Comparison of ENCODE assay signal across 26 mouse cellular contexts in genomic region chr1:92805836-92806235, GRCm38 (mm10). TPM values are rescaled to one million over a fixed set of nuclear protein-coding genes. Genes with fewer than 3 reads are reported as not detected.
DNase-seq lines count a peak whose midpoint lies in the region; ATAC-seq and TF ChIP-seq lines count a peak whose summit lies in the region.
"Had no signal": no experiment of that assay in that cellular context is flagged by ENCODE, and none has a peak within 500 bp of the region (broad histone marks: within the 10 kb centered on the region; RNA-seq: fewer than 3 reads in every experiment).

No protein-coding gene starts in this region.

- DNase-seq in gastrocnemius, postnatal 10 days: peak; percentile 1
- DNase-seq in gastrocnemius, adult 18-20 months (ENCODE audit: low spot score): no peak
- peak; percentile 74 for DNase-seq in A20 (ENCODE audit: low read depth, low spot score)
- peak; percentile 12 for DNase-seq in induced T-regulatory cell, adult 2 months (ENCODE audit: low read depth)
- DNase-seq in ovary, postnatal 36 days (ENCODE audit: low spot score): no peak
- DNase-seq in heart, adult 18-20 months: no peak
- DNase-seq: adrenal gland, adult 8-10 months; adrenal gland, postnatal 14 days; adrenal gland, postnatal 36 days; cerebellum, adult 11-12 months; cerebellum, adult 2 months; cerebellum, adult 9-10 months; cerebellum, postnatal 10 days; cerebellum, postnatal 25 days; embryo, embryonic 11 days had no signal

- no peak for ATAC-seq in erythroid progenitor cell, adult 5-6 weeks (replicated peaks; ENCODE audit: low FRiP score, poor library complexity, severe bottlenecking)
- ATAC-seq: activated CD4-positive, CD25-positive, alpha-beta regulatory T cell, adult 4 months; forebrain, embryonic 14.5 days; forebrain, embryonic 16.5 days; Patski had no signal

- 0 out of 2 replicates have a peak overlapping the region, but pooled peaks have one; percentile 11 for H3K27ac ChIP-seq in embryonic fibroblast, embryonic 13.5 days (ENCODE audit: insufficient read depth, low read length)
- H3K27ac ChIP-seq: embryonic facial prominence, embryonic 13.5 days; embryonic facial prominence, embryonic 15.5 days; forebrain, embryonic 10.5 days; forebrain, embryonic 12.5 days had no signal

- TF ChIP-seq POLR2A in embryonic fibroblast, embryonic 13.5 days (IDR thresholded peaks at IDR 0.05; ENCODE audit: low read depth, low read length): no peak

- H3K4me3 ChIP-seq in embryonic fibroblast, embryonic 13.5 days (ENCODE audit: insufficient read depth, low read length): no peak overlapping the region
- H3K4me3 ChIP-seq: embryonic facial prominence, embryonic 13.5 days; embryonic facial prominence, embryonic 15.5 days; forebrain, embryonic 10.5 days; forebrain, embryonic 12.5 days had no signal

- H3K4me1 ChIP-seq in embryonic fibroblast, embryonic 13.5 days (ENCODE audit: control insufficient read depth, insufficient read depth, low read length): 0 out of 2 replicates have a peak, but pooled peaks cover 2% of the 10 kb centered on the region
- H3K4me1 ChIP-seq: embryonic facial prominence, embryonic 13.5 days; embryonic facial prominence, embryonic 15.5 days; forebrain, embryonic 10.5 days; forebrain, embryonic 12.5 days had no signal

- TF ChIP-seq CTCF in embryonic fibroblast, embryonic 13.5 days (IDR thresholded peaks at IDR 0.05; ENCODE audit: borderline replicate concordance, insufficient read depth, low read length): no peak

RNA-seq across cellular contexts. Expression of gene Gpc1, which starts 25.6 kb away (rescaled TPM):
- 100 to 1,000 TPM; 276 to 282 TPM for total RNA-seq in gastrocnemius, postnatal 10 days (2021)
- 100 to 1,000 TPM; 223 to 227 TPM for total RNA-seq in gastrocnemius, adult 18-20 months (2021)
- polyA plus RNA-seq in embryonic fibroblast, embryonic 13.5 days (2011; ENCODE audit: insufficient read length, low read depth, missing spikeins): 105 and 112 TPM in 2 replicates
- total RNA-seq in erythroid progenitor cell, adult 5-6 weeks (2015; ENCODE audit: low replicate concordance): 4.0 and 8.4 TPM in 2 replicates
- 3.7 and 4.7 TPM in 2 replicates for total RNA-seq in erythroid progenitor cell, adult 5-6 weeks (2017; ENCODE audit: low replicate concordance)
- total RNA-seq in heart, adult 18-20 months (2021): 100 to 1,000 TPM; 467 to 480 TPM
- polyA plus RNA-seq: G1E had no signal

Comparison
In these comparisons a context has a peak if more than half of its experiments do, and no peak if none do; other contexts are left out.
1. DNase-seq: peak in gastrocnemius, postnatal 10 days (single experiment), A20 (single experiment) and induced T-regulatory cell, adult 2 months (single experiment); none in gastrocnemius, adult 18-20 months (single experiment), ovary, postnatal 36 days (single experiment) and heart, adult 18-20 months (0 of 2).
2. RNA of gene Gpc1, which starts 25.6 kb away (total RNA-seq): 467 to 480 TPM in heart, adult 18-20 months, 276 to 282 TPM in gastrocnemius, postnatal 10 days and 223 to 227 TPM in gastrocnemius, adult 18-20 months; 3.7 to 8.4 TPM in erythroid progenitor cell, adult 5-6 weeks; every median in the first group is over 10 times any median in the second.